Mouse (Mus musculus) CD4-positive helper T cell, adult 2 months (primary cell): ENCODE data around the gene Wdr81.

Experiments
- DNase-seq: peaks from one replicate; pipeline ENCODE4 v3.0.0-alpha.2; 2012; ENCODE audit warnings: low read depth, missing footprints, low spot score

The Wdr81 gene

GRCm38 (mm10) chr11:75453991-75454930 lies at the start of gene Wdr81:
Wdr81 (minus strand) TSS chr11:75454717.
- DNase-seq = peak; percentile 91

GRCm38 (mm10) chr11:75498126-75498525 lies 43.6 kb upstream of the Wdr81 start:
- DNase-seq = no peak

- DNase-seq = no peak
These were observed 40.0 kb upstream of the Wdr81 start for GRCm38 (mm10) chr11:75494296-75495049.

- DNase-seq = no peak
These were observed 33.0 kb upstream of the Wdr81 start for GRCm38 (mm10) chr11:75487496-75487895.

- peak; percentile 97 for DNase-seq
These were observed 32.2 kb upstream of the Wdr81 start, which contains the start of gene Prpf8 for GRCm38 (mm10) chr11:75486601-75487285. Prpf8 (plus strand) TSS chr11:75486816.

GRCm38 (mm10) chr11:75486192-75486591 lies 31.7 kb upstream of the Wdr81 start:
- no peak for DNase-seq

GRCm38 (mm10) chr11:75473376-75473775 lies 18.9 kb upstream of the Wdr81 start:
- no peak for DNase-seq

GRCm38 (mm10) chr11:75472469-75473081 lies 18.1 kb upstream of the Wdr81 start:
- peak; percentile 79 for DNase-seq

GRCm38 (mm10) chr11:75470675-75471074 lies 16.2 kb upstream of the Wdr81 start:
- no peak for DNase-seq

- DNase-seq = no peak
These were observed 14.7 kb upstream of the Wdr81 start for GRCm38 (mm10) chr11:75469261-75469660.

GRCm38 (mm10) chr11:75468410-75468809 lies 13.9 kb upstream of the Wdr81 start:
- no peak for DNase-seq

- peak; percentile 32 for DNase-seq
These were observed 13.1 kb upstream of the Wdr81 start for GRCm38 (mm10) chr11:75467512-75468215.

GRCm38 (mm10) chr11:75466731-75467505 lies 12.4 kb upstream of the Wdr81 start:
- DNase-seq = peak; percentile 27

- DNase-seq = no peak
These were observed 10.5 kb upstream of the Wdr81 start for GRCm38 (mm10) chr11:75465051-75465450.

- no peak for DNase-seq
These were observed 9.9 kb upstream of the Wdr81 start for GRCm38 (mm10) chr11:75464417-75464816.

GRCm38 (mm10) chr11:75463624-75464023 lies 9.1 kb upstream of the Wdr81 start:
- DNase-seq = no peak

GRCm38 (mm10) chr11:75462865-75463336 lies 8.4 kb upstream of the Wdr81 start:
- DNase-seq = peak; percentile 47

- peak; percentile 71 for DNase-seq
These were observed 7.8 kb upstream of the Wdr81 start for GRCm38 (mm10) chr11:75462253-75462783.

GRCm38 (mm10) chr11:75461743-75462252 lies 7.3 kb upstream of the Wdr81 start:
- no peak for DNase-seq
